26 mouse cellular contexts compared by ENCODE assay signal in genomic region chr10:14059581-14059980, GRCm38 (mm10).
A peak's percentile ranks its signal among the peaks of the same experiment; 100 is the strongest.
DNase-seq lines count a peak whose midpoint lies in the region; ATAC-seq and TF ChIP-seq lines count a peak whose summit lies in the region.
"Had no signal": no experiment of that assay in that cellular context is flagged by ENCODE, and none has a peak within 500 bp of the region (broad histone marks: within the 10 kb centered on the region; RNA-seq: fewer than 3 reads in every experiment).

No protein-coding gene starts in this region.

- peak; percentile 2 for DNase-seq in right cerebral cortex, postnatal 25 days
- no peak for DNase-seq in right cerebral cortex, adult 18-20 months
- DNase-seq in naive thymus-derived CD4-positive, alpha-beta T cell, adult 2 months (ENCODE audit: low read depth), result peak; percentile 56
- DNase-seq in embryonic facial prominence, embryonic 10.5 days (ENCODE audit: low spot score), result no peak
- no peak for DNase-seq in testis, postnatal 10 days (ENCODE audit: low spot score)
- no peak for DNase-seq in midbrain, postnatal 0 days (ENCODE audit: low spot score)
- DNase-seq: adrenal gland, postnatal 36 days; cerebellum, adult 9-10 months; gastrocnemius, postnatal 25 days; heart, postnatal 4 days; kidney, adult 8-10 months; kidney, postnatal 14 days; left cerebral cortex, postnatal 4 days; liver; lung, postnatal 36 days; spleen, adult 18-20 months; thymus, postnatal 25 days had no signal

- no peaks in the 10 kb centered on the region for H3K36me3 ChIP-seq in embryonic facial prominence, embryonic 10.5 days (replicated peaks)
- H3K36me3 ChIP-seq in midbrain, postnatal 0 days (ENCODE audit: insufficient read depth, low read length), result no peaks in the 10 kb centered on the region
- H3K36me3 ChIP-seq: forebrain, embryonic 10.5 days; heart, embryonic 15.5 days; intestine, embryonic 15.5 days; liver, embryonic 15.5 days; lung, embryonic 15.5 days; midbrain, embryonic 15.5 days had no signal

- no peaks in the 10 kb centered on the region for H3K27me3 ChIP-seq in embryonic facial prominence, embryonic 10.5 days (replicated peaks; ENCODE audit: low read depth, poor library complexity, severe bottlenecking)
- H3K27me3 ChIP-seq in midbrain, postnatal 0 days (ENCODE audit: insufficient read depth, low read length), result no peaks in the 10 kb centered on the region
- H3K27me3 ChIP-seq: heart, embryonic 15.5 days; intestine, embryonic 15.5 days; liver, embryonic 15.5 days; lung, embryonic 15.5 days; midbrain, embryonic 15.5 days had no signal

- TF ChIP-seq POLR2A in cortical plate, adult 2 months (IDR thresholded peaks at IDR 0.05; ENCODE audit: extremely low read depth, insufficient read depth, low read length), result no peak

- no peak overlapping the region for H3K4me3 ChIP-seq in cortical plate, adult 2 months (ENCODE audit: insufficient read depth, low read length)
- H3K4me3 ChIP-seq in embryonic facial prominence, embryonic 10.5 days, result no peak overlapping the region
- H3K4me3 ChIP-seq in midbrain, postnatal 0 days (ENCODE audit: low read depth, low read length), result no peak overlapping the region
- H3K4me3 ChIP-seq: forebrain, embryonic 10.5 days; heart, embryonic 15.5 days; intestine, embryonic 15.5 days; liver, embryonic 15.5 days; lung, embryonic 15.5 days; midbrain, embryonic 15.5 days had no signal

- H3K9ac ChIP-seq in midbrain, postnatal 0 days (replicated peaks; ENCODE audit: low read length, poor library complexity, severe bottlenecking), result no peak overlapping the region
- H3K9ac ChIP-seq: heart, embryonic 15.5 days; hindbrain, embryonic 14.5 days; intestine, embryonic 15.5 days; liver, embryonic 15.5 days; lung, embryonic 15.5 days; midbrain, embryonic 15.5 days had no signal

- peak overlapping the region; percentile 89 for H3K27ac ChIP-seq in cortical plate, adult 2 months (ENCODE audit: insufficient read depth, low read length)
- no peak overlapping the region for H3K27ac ChIP-seq in embryonic facial prominence, embryonic 10.5 days (replicated peaks)
- no peak overlapping the region for H3K27ac ChIP-seq in midbrain, postnatal 0 days (ENCODE audit: low read depth, low read length)
- H3K27ac ChIP-seq: forebrain, embryonic 10.5 days; heart, embryonic 15.5 days; hindbrain, embryonic 14.5 days; intestine, embryonic 15.5 days; liver, embryonic 15.5 days; lung, embryonic 15.5 days; midbrain, embryonic 15.5 days had no signal

- TF ChIP-seq CTCF in cortical plate, adult 2 months (IDR thresholded peaks at IDR 0.05; ENCODE audit: extremely low read depth, insufficient read depth, low read length), result no peak
- TF ChIP-seq CTCF in midbrain, postnatal 0 days (IDR thresholded peaks at IDR 0.05), result no peak

- no peaks in the 10 kb centered on the region for H3K9me3 ChIP-seq in embryonic facial prominence, embryonic 10.5 days
- no peaks in the 10 kb centered on the region for H3K9me3 ChIP-seq in midbrain, postnatal 0 days (ENCODE audit: low read length)
- H3K9me3 ChIP-seq: forebrain, embryonic 10.5 days; heart, embryonic 15.5 days; intestine, embryonic 15.5 days; liver, embryonic 15.5 days; lung, embryonic 15.5 days; midbrain, embryonic 15.5 days had no signal

- ATAC-seq in midbrain, postnatal 0 days (ENCODE audit: low FRiP score), result no peak
- ATAC-seq: forebrain, embryonic 16.5 days; intestine, embryonic 15.5 days; midbrain, embryonic 15.5 days had no signal

- WGBS in embryonic facial prominence, embryonic 10.5 days, result 88% methylated on average over 2 of the region's 2 CpGs
- 98% methylated on average over 2 of the region's 2 CpGs for WGBS in midbrain, postnatal 0 days

- no peak overlapping the region for H3K4me2 ChIP-seq in midbrain, postnatal 0 days (ENCODE audit: low read depth, low read length, poor library complexity, severe bottlenecking)
- H3K4me2 ChIP-seq: heart, embryonic 15.5 days; hindbrain, embryonic 14.5 days; intestine, embryonic 15.5 days; liver, embryonic 15.5 days; lung, embryonic 15.5 days; midbrain, embryonic 15.5 days had no signal

- H3K4me1 ChIP-seq in cortical plate, adult 2 months (ENCODE audit: control insufficient read depth, insufficient read depth, low read length), result peaks cover 41% of the 10 kb centered on the region
- H3K4me1 ChIP-seq in embryonic facial prominence, embryonic 10.5 days, result peaks cover 23% of the 10 kb centered on the region
- H3K4me1 ChIP-seq in midbrain, postnatal 0 days (ENCODE audit: insufficient read depth, low read length), result peaks cover 9% of the 10 kb centered on the region
- H3K4me1 ChIP-seq: liver, embryonic 15.5 days had no signal

Comparison
In these comparisons a context has a peak if more than half of its experiments do, and no peak if none do; other contexts are left out.
1. DNase-seq: peak in right cerebral cortex, postnatal 25 days (single experiment) and naive thymus-derived CD4-positive, alpha-beta T cell, adult 2 months (single experiment); none in right cerebral cortex, adult 18-20 months (single experiment), embryonic facial prominence, embryonic 10.5 days (single experiment), testis, postnatal 10 days (single experiment) and midbrain, postnatal 0 days (single experiment).